Mouse (Mus musculus) embryonic stem cell, embryonic (primary cell): ENCODE measurements around the gene Ctu2.

ENCODE experiments used
- CTCF ChIA-PET, 4 experiments: fragments of 300-600 bp in 2 of 4; fragments of 350-600 bp in 2 of 4; sonication (Branson Sonifier 250); formaldehyde crosslinking; loops; one replicate each; lab custom pipeline; 2022; ENCODE audit warnings: inconsistent platforms in 2 of 4; lab: Charles Lee
- POLR2A ChIA-PET, 4 experiments: fragments of 300-600 bp in 2 of 4; fragments of 350-600 bp in 2 of 4; sonication (Branson Sonifier 250); formaldehyde crosslinking; loops; one replicate each; lab custom pipeline; 2022; ENCODE audit warnings: antibody characterized with exemption in 4 of 4, inconsistent platforms in 1 of 4; lab: Charles Lee

Ctu2 gene

DNA sequence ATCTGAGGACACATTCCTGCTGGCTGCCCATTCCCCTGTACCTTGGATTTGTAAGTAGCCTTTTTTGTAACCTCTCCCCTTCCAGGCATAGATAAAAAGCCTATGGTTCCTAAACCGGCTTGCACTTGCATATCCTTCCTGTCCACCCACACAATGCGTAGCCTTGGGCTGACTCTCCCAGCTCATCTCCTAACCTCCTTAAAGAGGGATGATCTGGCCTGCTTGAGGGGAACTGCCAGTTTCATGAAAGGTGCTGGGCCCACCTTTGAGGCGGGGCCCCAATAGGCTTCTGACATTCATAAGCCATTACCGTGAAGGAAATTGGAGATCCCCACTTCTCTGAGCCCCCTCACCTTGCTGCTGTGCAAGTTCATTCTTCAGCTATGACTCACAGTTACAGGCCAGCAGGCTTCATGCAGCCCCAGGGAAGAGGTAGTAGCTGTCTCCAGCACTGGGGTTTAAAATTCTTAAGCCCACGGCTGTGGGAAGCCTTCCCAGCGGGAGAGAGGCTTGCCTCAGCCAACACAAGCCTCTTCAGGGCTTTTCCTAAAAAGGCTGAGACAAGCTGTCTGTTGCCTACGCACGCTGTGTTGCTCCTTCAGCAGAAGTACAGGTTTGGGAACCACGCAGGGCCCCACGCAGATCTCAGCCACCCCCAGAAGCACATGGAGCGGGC lies 14.3 kb upstream of the Ctu2 start:
- CTCF ChIA-PET, result interaction anchor here in 3 of 4 experiments (0.5 to 1.0 kb wide), 3 partner anchors 13 to 192 kb away, joined by 3 to 8 read pairs (median 3); no protein-coding TSS in a partner anchor
- POLR2A ChIA-PET, result interaction anchor here in 2 of 4 experiments (0.7 to 6.8 kb wide), 13 partner anchors 8 to 178 kb away, joined by 3 to 91 read pairs (median 4); partner anchors contain the start of genes Mvd (in 2 of the 2), Cdt1 (in 1 of the 2) and Cyba (in 1 of the 2)

DNA sequence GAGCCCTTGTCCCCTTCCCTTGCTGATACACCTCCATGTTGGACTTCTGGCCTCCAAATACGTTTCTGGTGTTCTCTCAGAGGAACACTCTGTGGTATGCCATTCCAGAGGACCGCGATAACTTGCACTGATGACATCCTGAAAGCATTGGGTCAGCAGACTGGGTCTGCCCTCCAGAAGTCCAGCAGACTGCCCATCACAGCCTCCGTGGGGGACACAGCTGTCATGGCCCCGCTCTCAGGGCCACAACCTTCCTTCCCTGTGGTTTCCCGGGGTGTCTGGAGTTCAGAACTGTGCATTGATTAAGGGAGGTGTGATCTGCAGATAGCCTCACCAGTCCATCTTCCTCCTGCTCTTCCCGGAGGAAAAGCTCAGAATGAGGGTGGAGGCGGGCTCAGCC lies 13.4 kb upstream of the Ctu2 start:
- ChIA-PET CTCF (interaction anchor here in 2 of 4 experiments (0.6 to 1.0 kb wide), 2 partner anchors 155 to 193 kb away, joined by 3 read pairs; no protein-coding TSS in a partner anchor), POLR2A (interaction anchor here in 2 of 4 experiments (0.6 to 6.8 kb wide), 7 partner anchors 9 to 511 kb away, joined by 3 to 91 read pairs (median 4); partner anchors contain the start of genes Mvd (in 2 of the 2) and Cyba (in 1 of the 2))

DNA sequence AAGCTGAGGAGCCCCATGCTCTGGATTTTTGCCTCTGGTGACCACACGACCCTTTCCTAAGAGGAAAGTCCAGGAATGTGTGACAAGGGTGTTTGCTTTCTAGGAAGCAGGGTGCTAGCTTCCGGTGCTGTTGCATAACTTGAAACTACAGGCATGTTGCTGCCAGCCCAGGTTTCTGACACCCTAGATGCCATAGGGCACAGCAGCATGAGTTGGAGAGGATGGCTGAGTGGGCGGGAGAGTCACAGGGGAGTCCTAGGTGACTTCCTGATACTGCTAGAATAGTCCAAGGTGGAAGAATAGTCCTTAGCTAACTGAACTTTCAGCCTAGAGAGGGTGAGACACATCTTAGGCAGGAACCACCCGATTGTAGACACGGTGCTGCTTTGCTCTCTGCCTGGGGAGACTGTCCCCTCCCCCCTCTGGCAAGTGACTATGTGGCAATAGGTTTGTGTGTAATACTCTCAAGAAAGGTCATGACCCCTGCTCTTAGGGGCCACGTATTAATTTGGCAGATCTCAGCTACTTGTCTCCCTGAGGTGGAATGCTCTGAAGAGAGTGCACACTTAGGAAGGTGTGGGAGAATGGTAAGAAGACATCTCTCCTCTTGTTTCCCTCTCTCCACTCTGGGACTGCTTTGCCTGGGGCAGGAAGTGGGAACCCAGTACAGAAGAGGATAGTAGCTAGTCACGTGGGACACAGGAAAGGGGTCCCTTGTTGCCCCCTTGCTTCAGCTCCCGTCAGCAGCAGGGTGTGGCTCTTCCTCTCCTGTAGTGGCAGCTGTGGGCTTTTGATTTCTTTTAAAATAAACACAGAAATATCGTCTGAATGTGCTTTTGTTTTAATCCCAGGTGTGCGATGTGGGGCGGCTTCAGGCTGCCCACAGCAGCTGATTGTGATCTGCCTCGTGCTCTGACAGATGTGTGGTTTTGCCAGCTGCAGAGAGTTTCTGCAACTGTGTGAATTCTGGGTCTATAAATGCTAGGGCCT lies 12.0 kb upstream of the Ctu2 start:
- CTCF ChIA-PET, result interaction anchor here in 1 of 4 experiments (0.7 kb wide), 1 partner anchor 22 kb away, joined by 3 read pairs; no protein-coding TSS in a partner anchor
- POLR2A ChIA-PET, result interaction anchor here in 3 of 4 experiments (0.7 to 6.8 kb wide), 8 partner anchors 11 to 216 kb away, joined by 3 to 91 read pairs (median 6); partner anchors contain the start of genes Mvd (in 2 of the 3) and Cyba (in 1 of the 3)

DNA sequence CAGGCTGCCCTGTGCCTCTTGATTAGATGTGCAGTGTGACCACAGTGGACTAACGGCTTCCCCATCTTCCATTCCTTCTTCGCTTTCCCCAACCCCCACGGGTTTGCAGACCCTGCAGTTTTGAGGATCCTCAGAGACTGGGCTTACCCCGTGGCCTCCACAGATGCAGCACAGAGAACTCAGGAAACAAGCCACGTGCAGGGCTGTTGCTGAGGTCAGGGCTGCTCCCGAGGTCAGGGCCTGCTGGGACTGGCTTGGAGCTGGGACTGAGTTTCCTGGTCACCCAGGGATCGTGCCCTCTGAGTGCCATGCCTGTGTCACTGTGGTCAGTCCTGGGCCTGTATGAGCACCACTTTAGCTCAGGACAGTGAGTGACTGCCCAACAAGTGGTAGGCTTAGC lies 11.0 kb upstream of the Ctu2 start:
- CTCF ChIA-PET, result no interaction called here
- POLR2A ChIA-PET, result interaction anchor here in 2 of 4 experiments (0.6 to 6.8 kb wide), 8 partner anchors 10 to 359 kb away, joined by 3 to 91 read pairs (median 5); partner anchors contain the start of gene Mvd (in 2 of the 2)

DNA sequence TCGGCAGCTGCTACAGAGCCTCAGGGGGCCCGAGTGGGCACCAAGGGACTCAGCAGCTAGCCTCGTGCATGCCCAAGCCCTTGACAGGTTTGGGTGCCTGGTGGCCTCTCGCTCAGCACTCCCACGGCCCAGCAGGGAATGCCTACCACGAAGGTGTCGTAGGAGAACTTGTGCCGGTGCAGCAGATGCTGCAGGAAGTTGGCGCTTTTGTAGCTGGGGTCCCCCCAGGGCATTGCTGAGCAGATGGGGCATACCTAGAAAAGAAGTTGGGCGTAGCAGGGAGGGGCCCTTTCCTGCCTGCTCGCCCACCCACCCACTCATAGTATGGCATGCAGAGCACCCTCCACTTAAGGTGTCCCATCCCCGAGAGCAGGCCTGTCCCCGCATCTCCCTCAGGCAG lies 8.1 kb upstream of the Ctu2 start:
- ChIA-PET CTCF (no interaction called here), POLR2A (interaction anchor here in 1 of 4 experiments (1.2 kb wide), 1 partner anchor 89 kb away, joined by 3 read pairs; no protein-coding TSS in a partner anchor)

DNA sequence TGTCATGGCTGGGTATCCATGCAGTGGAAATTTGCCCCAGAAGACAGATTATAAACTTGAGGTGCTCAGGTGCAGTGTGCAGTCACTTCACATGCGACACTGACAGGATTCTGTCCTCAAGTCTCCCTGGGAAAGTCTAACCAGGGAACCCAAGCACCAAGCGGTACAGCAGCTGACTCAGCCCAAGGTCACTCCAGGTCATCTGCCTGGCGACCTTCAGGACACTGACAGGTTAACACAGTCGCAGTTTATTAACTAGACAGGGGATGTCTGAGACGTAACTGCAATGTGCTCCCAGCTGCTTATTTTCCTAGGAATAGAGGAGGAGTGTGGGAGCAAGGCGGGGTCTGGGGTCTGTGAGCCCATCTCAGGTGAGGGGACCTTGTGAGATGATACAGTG lies 6.5 kb upstream of the Ctu2 start:
- POLR2A ChIA-PET, result interaction anchor here in 2 of 4 experiments (0.7 to 2.8 kb wide), 6 partner anchors 9 to 519 kb away, joined by 3 to 12 read pairs (median 4); partner anchors contain the start of genes Cyba (in 1 of the 2), Mvd (in 1 of the 2) and Snai3 (in 1 of the 2)
- CTCF ChIA-PET, result interaction anchor here in 1 of 4 experiments (0.5 kb wide), 1 partner anchor 546 kb away, joined by 12 read pairs; no protein-coding TSS in a partner anchor

DNA sequence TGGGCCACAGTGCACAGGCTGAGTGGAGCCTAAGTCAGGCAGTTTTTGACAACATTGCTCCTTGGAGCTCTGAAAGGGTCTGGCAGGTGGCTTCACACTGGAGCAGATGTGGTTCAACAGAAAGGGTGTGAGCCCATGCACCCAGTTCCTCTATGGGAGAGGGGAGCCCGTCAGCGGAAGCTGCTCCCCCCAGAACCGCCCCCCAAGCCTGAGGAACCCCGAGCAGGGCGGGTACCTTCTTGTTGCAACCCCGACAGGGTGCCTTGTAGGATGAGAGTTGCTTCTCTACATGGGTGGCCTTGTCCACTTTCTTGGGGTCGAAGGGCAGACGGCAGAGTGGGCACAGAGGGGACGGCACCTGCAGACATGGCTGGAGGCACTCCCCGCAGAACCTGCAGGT lies 6.0 kb upstream of the Ctu2 start:
- ChIA-PET POLR2A (interaction anchor here in 1 of 4 experiments (0.8 to 2.8 kb wide), 5 partner anchors 10 to 519 kb away, joined by 3 to 12 read pairs (median 5); partner anchors contain the start of genes Cyba, Mvd and Snai3), CTCF (no interaction called here)

DNA sequence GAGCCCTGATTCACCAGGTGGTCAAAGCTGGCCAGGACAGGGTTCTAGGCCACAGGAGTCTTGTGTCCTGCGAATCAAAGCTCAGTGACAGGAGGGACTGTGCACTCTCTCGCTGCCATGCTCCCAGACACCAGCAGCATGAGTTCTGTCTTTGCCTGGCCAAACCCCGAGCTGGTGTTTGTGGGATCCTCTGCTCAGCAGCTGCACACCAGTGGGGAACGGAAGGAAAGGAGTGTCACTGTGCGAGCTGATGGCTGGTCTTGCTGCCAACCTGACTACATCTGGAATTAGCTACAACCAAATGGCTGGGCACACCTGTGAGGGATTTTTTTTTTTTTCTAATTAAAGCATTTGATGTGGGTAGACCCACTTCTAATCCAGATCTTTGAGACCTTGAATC lies 5.3 kb upstream of the Ctu2 start:
- POLR2A ChIA-PET, result interaction anchor here in 3 of 4 experiments (0.6 to 2.8 kb wide), 5 partner anchors 27 to 520 kb away, joined by 3 to 12 read pairs (median 3); partner anchors contain the start of gene Mvd (in 1 of the 3)
- CTCF ChIA-PET, result no interaction called here

DNA sequence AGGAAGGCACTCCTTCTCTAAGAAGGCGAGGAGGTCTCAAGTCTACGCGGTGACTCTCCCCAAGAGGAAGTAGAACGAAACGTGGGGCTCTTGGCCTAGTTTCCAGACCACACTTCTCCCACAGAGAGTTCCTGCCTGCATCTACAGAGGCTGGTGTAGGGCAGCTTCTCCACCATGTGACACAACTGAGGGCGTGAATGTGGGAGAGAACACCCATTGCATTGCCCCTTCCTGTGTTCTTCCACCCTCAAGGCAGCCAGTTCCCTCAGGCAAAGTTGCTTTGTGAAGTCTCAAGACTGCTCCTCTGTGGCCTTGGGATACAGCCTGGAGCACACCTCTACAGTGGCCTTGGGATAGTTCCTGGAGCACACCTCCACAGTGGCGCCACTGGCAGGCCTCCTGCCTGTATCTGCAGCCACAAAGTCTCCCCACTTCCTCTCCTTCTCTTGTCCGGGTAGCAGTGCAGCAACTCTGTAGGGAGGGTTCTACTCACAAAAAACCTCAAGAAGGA lies 2.0 kb upstream of the Ctu2 start:
- CTCF ChIA-PET, result no interaction called here
- POLR2A ChIA-PET, result interaction anchor here in 2 of 4 experiments (1.2 to 2.0 kb wide), 3 partner anchors 30 to 101 kb away, joined by 3 to 5 read pairs (median 5); partner anchors contain the start of gene Mvd (in 1 of the 2)

DNA sequence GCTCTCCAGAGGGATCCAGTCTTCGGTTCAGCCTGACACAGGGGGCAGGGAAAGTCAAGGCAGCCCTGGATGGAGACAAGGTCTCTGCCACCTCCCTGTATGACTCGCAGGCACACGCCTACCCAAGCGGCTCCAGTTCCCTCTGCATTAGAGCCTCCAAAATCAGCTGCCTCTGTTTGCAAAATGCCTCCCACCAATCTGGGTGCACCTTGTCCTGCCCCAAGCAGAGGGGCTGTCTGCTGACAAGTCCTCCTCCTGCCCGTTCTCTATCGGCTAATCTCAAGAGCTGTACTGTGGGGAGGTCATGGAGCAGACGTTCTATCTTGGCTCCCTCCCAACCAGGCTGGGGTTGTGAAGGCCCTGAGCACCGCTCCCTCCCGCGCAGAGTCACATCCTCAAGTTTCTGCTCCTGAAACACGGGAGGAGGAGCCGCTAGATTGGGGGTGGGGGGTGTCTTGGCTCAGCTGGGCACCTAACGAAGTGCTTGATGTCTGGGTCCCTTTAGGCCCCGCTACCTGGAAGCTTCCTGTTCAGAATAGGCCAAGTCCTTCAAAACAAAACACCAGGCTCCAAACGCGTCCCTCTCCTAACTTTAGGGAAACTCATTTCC lies 887 bp upstream of the Ctu2 start:
- POLR2A ChIA-PET, result interaction anchor here (0.6 to 2.4 kb wide), 10 partner anchors 10 to 100 kb away, joined by 3 to 11 read pairs (median 4); partner anchors contain the start of genes Mvd (in 1 of the 4) and Snai3 (in 1 of the 4)
- CTCF ChIA-PET, result interaction anchor here in 2 of 4 experiments (0.6 to 0.8 kb wide), 3 partner anchors 14 to 60 kb away, joined by 3 to 8 read pairs (median 3); partner anchors contain the start of gene Mvd (in 1 of the 2)

DNA sequence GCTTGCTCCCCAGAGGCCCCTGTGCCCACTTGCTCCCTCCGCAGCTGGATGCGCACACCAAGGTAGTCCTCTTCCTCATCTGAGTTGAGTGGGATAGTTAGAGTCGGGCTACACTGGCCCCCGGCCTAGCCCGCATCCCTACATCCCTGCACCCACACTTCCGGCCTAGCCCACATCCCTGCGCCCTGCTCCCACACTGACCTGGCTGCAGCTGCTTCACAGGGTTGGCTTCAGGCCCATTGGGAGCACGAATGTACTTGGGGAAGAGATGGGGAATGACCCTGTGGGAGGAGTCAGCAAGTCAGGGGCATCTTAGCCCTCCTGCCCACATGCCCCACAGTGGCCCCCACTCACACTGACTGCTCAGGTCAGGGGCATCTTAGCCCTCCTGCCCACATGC lies 6.5 kb downstream of the Ctu2 start:
- CTCF ChIA-PET, result interaction anchor here in 2 of 4 experiments (1.0 to 1.5 kb wide), 2 partner anchors 16 to 46 kb away, joined by 3 to 4 read pairs; no protein-coding TSS in a partner anchor
- POLR2A ChIA-PET, result interaction anchor here in 2 of 4 experiments (1.1 to 2.2 kb wide), 10 partner anchors 13 to 92 kb away, joined by 3 to 6 read pairs (median 4); partner anchors contain the start of gene Cdt1 (in 1 of the 2)

DNA sequence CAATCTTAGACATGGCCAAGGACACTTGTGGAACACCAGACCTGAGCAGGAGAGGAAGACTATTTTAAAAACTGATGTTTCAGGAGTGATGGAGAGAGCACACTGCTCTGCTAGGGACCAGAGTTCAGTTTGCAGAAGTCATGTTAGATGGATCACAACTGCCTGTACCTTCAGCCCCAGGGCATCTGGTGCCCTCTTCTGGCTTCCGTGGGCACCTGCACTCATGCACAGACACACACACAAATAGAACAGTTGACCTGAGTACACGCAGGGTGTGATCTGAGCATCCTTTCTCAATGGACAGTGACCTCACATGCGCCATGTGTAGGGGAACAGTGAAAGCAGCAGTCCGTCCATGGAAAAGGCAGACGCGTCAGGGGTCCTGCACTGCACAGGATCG lies 7.9 kb downstream of the Ctu2 start:
- ChIA-PET CTCF (no interaction called here), POLR2A (interaction anchor here in 2 of 4 experiments (0.6 to 1.6 kb wide), 7 partner anchors 33 to 81 kb away, joined by 3 to 5 read pairs (median 4); partner anchors contain the start of gene Piezo1 (in 1 of the 2))

DNA sequence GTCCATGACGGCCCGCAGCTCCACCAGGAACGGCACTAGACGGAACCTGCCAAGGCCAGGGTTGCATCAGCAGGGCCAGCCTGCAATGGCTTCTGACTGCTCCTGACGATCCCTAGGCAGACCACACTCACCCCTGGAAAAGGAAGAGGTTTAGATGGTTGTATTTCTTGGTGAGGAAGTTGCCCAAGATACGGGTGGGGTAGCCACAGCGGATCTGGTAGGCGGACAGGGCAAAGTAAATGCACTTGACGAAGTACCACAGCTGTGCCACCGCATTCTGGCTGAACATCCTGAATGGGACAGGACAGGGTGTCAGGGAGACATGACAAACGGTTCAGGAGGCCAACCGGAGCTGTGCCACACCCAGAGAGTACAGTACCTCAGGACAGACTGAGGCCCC lies 8.9 kb downstream of the Ctu2 start:
- ChIA-PET POLR2A (interaction anchor here in 2 of 4 experiments (1.0 to 1.6 kb wide), 4 partner anchors 12 to 67 kb away, joined by 3 to 5 read pairs (median 4); partner anchors contain the start of gene Piezo1 (in 1 of the 2)), CTCF (no interaction called here)

DNA sequence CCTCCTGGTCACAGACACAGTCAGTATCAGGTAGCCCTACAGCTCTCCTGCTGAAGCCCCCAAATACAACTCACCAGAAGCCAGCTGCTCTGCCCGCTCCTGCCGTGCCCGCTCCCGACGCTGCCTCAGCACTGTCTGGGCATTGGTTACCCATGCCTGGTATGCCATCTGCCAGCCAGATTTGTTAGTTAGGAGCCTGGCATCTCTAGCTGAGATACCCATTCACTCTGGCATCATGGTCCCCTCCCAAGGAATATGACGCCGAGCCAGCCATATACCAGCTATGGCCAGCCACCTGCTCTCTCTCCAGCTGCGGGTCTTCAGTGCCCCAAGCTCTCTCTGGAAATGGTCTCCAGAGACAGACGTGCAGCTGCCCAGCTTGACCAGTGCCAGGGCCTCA lies 12.4 kb downstream of the Ctu2 start:
- ChIA-PET CTCF (interaction anchor here (0.5 to 1.9 kb wide), 6 partner anchors 9 to 599 kb away, joined by 3 to 14 read pairs (median 4); no protein-coding TSS in a partner anchor), POLR2A (interaction anchor here in 2 of 4 experiments (0.8 to 2.1 kb wide), 7 partner anchors 9 to 86 kb away, joined by 3 to 7 read pairs (median 3); partner anchors contain the start of gene Cdt1 (in 1 of the 2))

DNA sequence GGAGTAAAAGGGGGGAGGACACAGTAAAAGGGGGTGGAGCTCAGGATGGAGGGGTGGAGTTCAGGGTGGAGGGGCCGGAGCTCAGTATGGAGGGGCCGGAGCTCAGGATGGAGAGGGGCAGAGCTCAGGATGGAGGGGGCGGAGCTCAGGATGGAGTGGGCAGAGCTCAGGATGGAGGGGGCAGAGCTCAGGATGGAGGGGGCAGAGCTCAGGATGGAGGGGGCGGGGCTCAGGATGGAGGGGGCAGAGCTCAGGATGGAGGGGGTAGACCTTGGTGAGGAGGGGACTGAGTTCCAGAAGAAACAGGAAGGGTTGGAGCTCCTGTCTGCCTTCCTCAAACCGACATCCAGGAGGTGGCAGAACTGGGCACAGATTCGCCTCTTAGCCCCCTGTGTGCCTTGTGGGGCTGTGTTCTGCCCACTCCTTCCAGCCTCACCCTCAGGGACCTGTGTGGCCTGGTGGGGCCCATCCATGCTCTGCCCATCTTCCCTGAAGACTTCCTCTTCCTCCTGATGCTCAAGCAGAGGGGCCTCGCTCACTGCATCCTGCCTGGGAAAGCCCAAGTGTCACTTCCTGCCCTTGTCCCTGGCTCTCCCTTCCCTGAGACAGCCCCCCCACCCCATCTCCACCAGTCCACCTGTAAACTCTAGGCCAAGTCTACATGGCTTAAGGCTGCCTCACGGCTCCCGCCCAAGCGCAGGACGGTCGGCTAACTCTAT lies 21.2 kb downstream of the Ctu2 start:
- ChIA-PET CTCF (interaction anchor here (0.5 to 2.7 kb wide), 28 partner anchors 9 to 1898 kb away, joined by 3 to 14 read pairs (median 3); partner anchors contain the start of gene Piezo1 (in 2 of the 4)), POLR2A (interaction anchor here (0.6 to 4.4 kb wide), 23 partner anchors 10 to 629 kb away, joined by 3 to 28 read pairs (median 4); partner anchors contain the start of genes Piezo1 (in 2 of the 4) and Cdt1 (in 1 of the 4))
